Mouse (Mus musculus): Measurements from ENCODE around the gene Adcyap1r1. TPM values are rescaled to one million over a fixed set of nuclear protein-coding genes. Genes with fewer than 3 reads are reported as not detected.

The Adcyap1r1 gene
- polyA plus RNA-seq, 1 experiment from 2014 or later, result not detected

DNA sequence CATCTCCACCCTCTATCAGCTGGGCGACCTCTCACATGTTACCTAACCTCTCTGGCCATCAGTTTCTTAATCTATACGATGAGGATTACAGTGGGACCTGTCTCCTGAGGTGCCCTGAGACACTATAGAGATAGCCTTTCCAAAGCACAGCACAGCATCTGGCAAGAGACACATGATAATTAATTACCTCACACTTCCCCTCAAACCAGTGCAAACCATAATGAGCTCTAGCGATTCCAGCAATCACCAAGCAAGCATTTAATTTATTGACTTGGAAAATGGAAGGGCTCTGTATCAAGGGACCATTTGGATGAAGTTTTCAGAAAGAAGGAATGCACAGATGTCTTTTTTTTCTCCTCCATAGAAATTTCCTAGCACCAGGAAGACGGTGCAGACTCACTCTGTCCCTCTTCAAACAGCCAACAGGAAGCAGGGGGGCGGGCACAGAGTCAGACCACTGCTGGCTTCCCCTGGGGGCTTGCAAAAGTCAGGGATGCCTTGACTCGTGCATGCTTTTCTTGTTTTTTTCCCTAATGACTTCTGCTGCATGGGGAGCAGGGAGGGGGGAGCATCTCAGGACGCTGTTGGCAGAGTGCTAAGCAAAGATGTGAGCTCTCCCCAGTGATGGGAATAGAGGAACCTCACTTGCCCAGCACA is 41.5 kb upstream of the Adcyap1r1 start:
- no peaks in the 10 kb centered on the region for H3K36me3 ChIP-seq (replicated peaks; ENCODE audit: insufficient read depth, low read length)
- no peak for TF ChIP-seq EP300 (IDR thresholded peaks at IDR 0.05; ENCODE audit: low read depth)
- TF ChIP-seq CTCF (IDR thresholded peaks at IDR 0.05; ENCODE audit: low read depth), result no peak
- 33% methylated on average over 7 of the region's 7 CpGs for WGBS (ENCODE audit: insufficient replicate concordance)

DNA sequence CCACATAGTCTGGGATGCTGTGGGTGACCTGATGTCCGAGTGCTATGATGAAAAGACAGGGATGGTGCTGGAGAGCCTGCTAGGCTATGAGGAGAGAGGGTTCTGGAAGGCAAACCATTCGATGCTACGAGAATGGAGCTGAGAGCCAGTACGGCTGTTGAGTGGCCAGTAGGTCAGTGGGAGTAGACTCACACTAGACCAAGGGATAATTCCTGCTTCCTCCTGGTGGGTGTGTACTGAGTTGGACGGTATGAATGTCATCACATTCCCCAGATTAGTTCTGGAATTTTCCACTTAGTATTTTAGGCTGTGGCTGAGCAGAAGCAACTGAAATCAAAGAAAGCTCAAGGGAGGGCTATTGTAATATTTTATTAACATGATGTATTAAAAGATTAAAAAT is 40.8 kb upstream of the Adcyap1r1 start:
- DNase-seq (no peak), ATAC-seq (no peak)
- Histone ChIP-seq H3K36me3 (replicated peaks; ENCODE audit: insufficient read depth, low read length) (no peaks in the 10 kb centered on the region), H3K9me3 (ENCODE audit: low read length) (no peaks in the 10 kb centered on the region), H3K4me1 (ENCODE audit: insufficient read depth) (no peaks in the 10 kb centered on the region), H3K4me2 (ENCODE audit: low read depth, low read length) (no peak overlapping the region), H3K4me3 (ENCODE audit: low read depth, low read length) (no peak overlapping the region), H3K27ac (ENCODE audit: low read depth) (no peak overlapping the region), H3K9ac (replicated peaks) (no peak overlapping the region), H3K27me3 (ENCODE audit: insufficient read depth, low read length) (no peaks in the 10 kb centered on the region)
- WGBS (ENCODE audit: insufficient replicate concordance), result 67% methylated on average over 5 of the region's 5 CpGs
- TF ChIP-seq CTCF (IDR thresholded peaks at IDR 0.05; ENCODE audit: low read depth) (no peak), EP300 (IDR thresholded peaks at IDR 0.05; ENCODE audit: low read depth) (no peak)

More for the DNA sequence above, 41.5 kb upstream of the Adcyap1r1 start:
- H3K4me3 ChIP-seq (ENCODE audit: low read depth, low read length), result no peak overlapping the region
- no peaks in the 10 kb centered on the region for H3K9me3 ChIP-seq (ENCODE audit: low read length)
- H3K4me2 ChIP-seq (ENCODE audit: low read depth, low read length), result no peak overlapping the region
- no peak for DNase-seq
- no peak overlapping the region for H3K9ac ChIP-seq (replicated peaks)
- ATAC-seq, result no peak
- no peaks in the 10 kb centered on the region for H3K4me1 ChIP-seq (ENCODE audit: insufficient read depth)
- H3K27me3 ChIP-seq (ENCODE audit: insufficient read depth, low read length), result no peaks in the 10 kb centered on the region
- no peak overlapping the region for H3K27ac ChIP-seq (ENCODE audit: low read depth)

DNA sequence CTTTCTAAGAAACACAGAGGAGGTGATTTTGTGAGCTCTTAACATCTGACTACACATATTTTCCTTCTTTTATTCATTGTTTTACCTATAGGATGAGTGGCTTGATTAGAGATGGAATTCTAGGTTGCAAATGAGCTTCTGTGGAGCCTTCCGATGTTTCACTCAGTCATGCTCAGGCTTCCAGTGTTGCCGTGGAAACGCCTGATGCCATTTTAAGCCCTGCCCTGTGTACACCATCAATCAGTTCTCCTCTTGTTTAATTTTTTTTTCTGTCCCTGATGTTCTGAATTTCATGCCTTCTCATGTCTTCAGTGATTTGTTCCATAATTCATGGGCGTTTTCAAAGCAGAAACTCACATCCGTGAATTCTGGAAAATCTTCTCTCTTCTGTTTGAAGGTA is 35.6 kb upstream of the Adcyap1r1 start:
- Histone ChIP-seq H3K4me3 (ENCODE audit: low read depth, low read length) (no peak overlapping the region), H3K36me3 (replicated peaks; ENCODE audit: insufficient read depth, low read length) (no peaks in the 10 kb centered on the region), H3K4me2 (ENCODE audit: low read depth, low read length) (no peak overlapping the region), H3K9me3 (ENCODE audit: low read length) (no peaks in the 10 kb centered on the region), H3K9ac (replicated peaks) (no peak overlapping the region), H3K4me1 (ENCODE audit: insufficient read depth) (no peaks in the 10 kb centered on the region), H3K27ac (ENCODE audit: low read depth) (no peak overlapping the region), H3K27me3 (ENCODE audit: insufficient read depth, low read length) (no peaks in the 10 kb centered on the region)
- 75% methylated on average over 5 of the region's 5 CpGs for WGBS (ENCODE audit: insufficient replicate concordance)
- no peak for ATAC-seq
- no peak for DNase-seq
- TF ChIP-seq CTCF (IDR thresholded peaks at IDR 0.05; ENCODE audit: low read depth), result no peak
- no peak for TF ChIP-seq EP300 (IDR thresholded peaks at IDR 0.05; ENCODE audit: low read depth)

DNA sequence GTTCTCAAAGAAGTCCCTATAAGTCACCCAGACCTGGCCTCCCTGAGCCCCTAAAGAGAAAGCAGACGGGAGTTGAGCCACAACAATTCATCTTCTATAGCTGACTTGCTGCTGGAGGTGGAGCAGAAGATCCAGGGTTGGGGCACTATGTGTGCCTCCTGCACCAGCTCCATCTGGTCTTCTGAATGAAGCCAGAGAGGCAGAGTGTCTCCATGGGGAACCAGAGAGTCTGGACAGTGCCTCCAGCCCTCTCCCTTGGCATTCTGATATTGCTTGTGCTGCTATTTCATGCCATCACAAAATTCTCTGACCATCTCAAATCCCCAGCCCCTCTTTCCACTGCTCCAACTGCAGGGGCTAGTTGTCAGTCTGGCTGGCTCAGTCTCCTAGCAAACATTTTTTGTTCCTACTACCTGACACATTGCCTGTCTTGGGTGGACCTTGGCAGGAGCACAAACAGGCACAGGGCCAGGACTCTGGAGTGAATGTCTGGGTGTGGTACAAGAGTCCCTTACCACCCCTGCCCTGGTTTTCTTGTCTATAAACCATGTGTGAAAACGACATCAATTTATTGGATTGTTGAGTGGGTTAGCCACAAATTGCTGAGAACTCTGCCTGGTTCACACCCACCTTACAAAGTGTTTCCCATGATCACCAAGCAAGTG is 32.9 kb upstream of the Adcyap1r1 start:
- H3K4me3 ChIP-seq (ENCODE audit: low read depth, low read length), result no peak overlapping the region
- H3K9me3 ChIP-seq (ENCODE audit: low read length), result no peaks in the 10 kb centered on the region
- H3K27ac ChIP-seq (ENCODE audit: low read depth), result no peak overlapping the region
- H3K9ac ChIP-seq (replicated peaks), result no peak overlapping the region
- WGBS (ENCODE audit: insufficient replicate concordance), result 46% methylated on average over 2 of the region's 2 CpGs
- H3K4me2 ChIP-seq (ENCODE audit: low read depth, low read length), result no peak overlapping the region
- H3K4me1 ChIP-seq (ENCODE audit: insufficient read depth), result no peaks in the 10 kb centered on the region
- H3K36me3 ChIP-seq (replicated peaks; ENCODE audit: insufficient read depth, low read length), result no peaks in the 10 kb centered on the region
- no peak for TF ChIP-seq CTCF (IDR thresholded peaks at IDR 0.05; ENCODE audit: low read depth)
- no peak for TF ChIP-seq EP300 (IDR thresholded peaks at IDR 0.05; ENCODE audit: low read depth)
- ATAC-seq (no peak), DNase-seq (no peak)
- H3K27me3 ChIP-seq (ENCODE audit: insufficient read depth, low read length), result no peaks in the 10 kb centered on the region

DNA sequence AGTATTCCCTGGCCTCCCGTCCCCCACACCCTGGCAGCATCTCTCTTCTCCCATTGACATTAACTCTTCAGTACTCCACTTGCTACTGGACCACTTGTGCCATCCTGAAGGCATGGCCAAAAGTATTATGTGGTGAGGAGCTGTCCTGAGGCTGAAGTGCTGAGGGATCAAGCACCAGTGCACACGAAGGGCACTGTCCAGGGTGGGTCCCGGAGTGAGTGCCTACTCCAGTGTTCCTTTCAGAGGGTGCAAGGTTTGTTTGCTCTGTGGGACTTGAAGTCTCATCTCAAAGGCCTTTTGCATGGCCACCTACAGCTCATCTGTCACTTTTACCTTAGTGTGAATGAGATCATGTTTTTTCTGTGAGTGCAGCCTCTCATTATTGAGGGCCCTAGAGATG is 31.4 kb upstream of the Adcyap1r1 start:
- Histone ChIP-seq H3K9me3 (ENCODE audit: low read length) (no peaks in the 10 kb centered on the region), H3K27me3 (ENCODE audit: insufficient read depth, low read length) (no peaks in the 10 kb centered on the region), H3K27ac (ENCODE audit: low read depth) (no peak overlapping the region), H3K36me3 (replicated peaks; ENCODE audit: insufficient read depth, low read length) (no peaks in the 10 kb centered on the region), H3K4me1 (ENCODE audit: insufficient read depth) (no peaks in the 10 kb centered on the region), H3K9ac (replicated peaks) (no peak overlapping the region), H3K4me2 (ENCODE audit: low read depth, low read length) (no peak overlapping the region), H3K4me3 (ENCODE audit: low read depth, low read length) (no peak overlapping the region)
- no peak for ATAC-seq
- 40% methylated on average over 3 of the region's 3 CpGs for WGBS (ENCODE audit: insufficient replicate concordance)
- DNase-seq, result no peak
- no peak for TF ChIP-seq CTCF (IDR thresholded peaks at IDR 0.05; ENCODE audit: low read depth)
- no peak for TF ChIP-seq EP300 (IDR thresholded peaks at IDR 0.05; ENCODE audit: low read depth)

DNA sequence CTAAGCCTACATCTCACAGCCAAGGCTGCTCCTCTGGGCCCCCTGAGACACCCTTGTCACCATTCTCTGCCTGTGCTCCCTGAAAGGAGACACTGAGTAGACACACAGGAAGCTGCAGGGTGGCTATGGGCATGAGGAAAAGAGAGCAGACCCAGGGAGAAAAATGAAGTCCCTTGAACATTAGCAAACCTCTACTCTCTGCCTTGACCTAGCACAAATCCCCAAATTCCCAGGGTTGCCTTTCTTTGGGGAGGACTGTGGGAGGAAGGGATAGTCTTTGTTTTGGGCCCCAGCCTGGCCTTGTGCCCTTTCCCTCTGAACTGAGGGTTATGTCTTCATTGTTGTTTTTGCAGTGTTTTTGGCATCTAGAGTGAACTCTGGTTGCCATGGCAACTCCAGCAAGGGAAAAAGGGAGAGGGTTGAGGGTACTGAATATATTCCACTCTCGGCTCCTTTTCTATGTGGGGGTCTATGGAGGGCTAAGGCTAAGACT is 30.9 kb upstream of the Adcyap1r1 start:
- Histone ChIP-seq H3K9ac (replicated peaks) (no peak overlapping the region), H3K27me3 (ENCODE audit: insufficient read depth, low read length) (no peaks in the 10 kb centered on the region), H3K4me3 (ENCODE audit: low read depth, low read length) (no peak overlapping the region), H3K4me1 (ENCODE audit: insufficient read depth) (no peaks in the 10 kb centered on the region), H3K4me2 (ENCODE audit: low read depth, low read length) (no peak overlapping the region), H3K27ac (ENCODE audit: low read depth) (no peak overlapping the region), H3K9me3 (ENCODE audit: low read length) (no peaks in the 10 kb centered on the region), H3K36me3 (replicated peaks; ENCODE audit: insufficient read depth, low read length) (no peaks in the 10 kb centered on the region)
- WGBS (ENCODE audit: insufficient replicate concordance), result 33% methylated on average over 1 of the region's 1 CpGs
- ATAC-seq (no peak), DNase-seq (no peak)
- TF ChIP-seq EP300 (IDR thresholded peaks at IDR 0.05; ENCODE audit: low read depth), result no peak
- TF ChIP-seq CTCF (IDR thresholded peaks at IDR 0.05; ENCODE audit: low read depth), result no peak

All from liver, postnatal 0 days (tissue).